ENCODE assay signal across 20 mouse cellular contexts in genomic region chr11:50158346-50158745, GRCm38 (mm10). TPM values are rescaled to one million over a fixed set of nuclear protein-coding genes. Genes with fewer than 3 reads are reported as not detected.
DNase-seq lines count a peak whose midpoint lies in the region; ATAC-seq and TF ChIP-seq lines count a peak whose summit lies in the region.
"Had no signal": no experiment of that assay in that cellular context is flagged by ENCODE, and none has a peak within 500 bp of the region (broad histone marks: within the 10 kb centered on the region; RNA-seq: fewer than 3 reads in every experiment).

No protein-coding gene starts in this region.

- H3K4me3 ChIP-seq in intestine, postnatal 0 days (ENCODE audit: low read depth, low read length): no peak overlapping the region
- no peak overlapping the region for H3K4me3 ChIP-seq in intestine, embryonic 15.5 days (replicated peaks)
- H3K4me3 ChIP-seq in liver, embryonic 12.5 days: no peak overlapping the region
- H3K4me3 ChIP-seq: embryonic facial prominence, embryonic 10.5 days; forebrain, embryonic 13.5 days; heart, embryonic 12.5 days had no signal

- H3K4me2 ChIP-seq in intestine, postnatal 0 days (replicated peaks; ENCODE audit: low read depth): no peak overlapping the region
- H3K4me2 ChIP-seq in intestine, embryonic 15.5 days (replicated peaks): no peak overlapping the region
- H3K4me2 ChIP-seq in liver, embryonic 12.5 days: no peak overlapping the region
- H3K4me2 ChIP-seq: forebrain, embryonic 13.5 days; heart, embryonic 12.5 days had no signal

- H3K9me3 ChIP-seq in intestine, postnatal 0 days (ENCODE audit: control insufficient read depth): no peaks in the 10 kb centered on the region
- no peaks in the 10 kb centered on the region for H3K9me3 ChIP-seq in intestine, embryonic 15.5 days
- no peaks in the 10 kb centered on the region for H3K9me3 ChIP-seq in liver, embryonic 12.5 days (replicated peaks)
- H3K9me3 ChIP-seq: embryonic facial prominence, embryonic 10.5 days; forebrain, embryonic 13.5 days; G1E; heart, embryonic 12.5 days had no signal

- TF ChIP-seq CTCF in intestine, postnatal 0 days (IDR thresholded peaks at IDR 0.05; ENCODE audit: low read depth): no peak

- H3K4me1 ChIP-seq in intestine, postnatal 0 days (replicated peaks; ENCODE audit: control insufficient read depth, insufficient read depth, low read length): no peaks in the 10 kb centered on the region
- H3K4me1 ChIP-seq in intestine, embryonic 15.5 days (replicated peaks): no peaks in the 10 kb centered on the region
- H3K4me1 ChIP-seq in liver, embryonic 12.5 days: peaks cover 26% of the 10 kb centered on the region
- H3K4me1 ChIP-seq: forebrain, embryonic 13.5 days had no signal

- no peak overlapping the region for H3K9ac ChIP-seq in intestine, postnatal 0 days (ENCODE audit: low read depth, low read length)
- H3K9ac ChIP-seq in intestine, embryonic 15.5 days: no peak overlapping the region
- H3K9ac ChIP-seq in liver, embryonic 12.5 days: no peak overlapping the region
- H3K9ac ChIP-seq: forebrain, embryonic 13.5 days; forebrain, postnatal 0 days; heart, embryonic 12.5 days had no signal

- 86% methylated on average over 7 of the region's 7 CpGs for WGBS in intestine, postnatal 0 days
- 90% methylated on average over 7 of the region's 7 CpGs for WGBS in intestine, embryonic 15.5 days
- WGBS in liver, embryonic 12.5 days (ENCODE audit: insufficient replicate concordance): 75% methylated on average over 7 of the region's 7 CpGs

- ATAC-seq in intestine, postnatal 0 days: no peak
- ATAC-seq in intestine, embryonic 15.5 days: no peak
- ATAC-seq in liver, embryonic 12.5 days: no peak
- ATAC-seq: CD4-positive, CD25-positive, alpha-beta regulatory T cell, adult 4 months; forebrain, embryonic 13.5 days; forebrain, postnatal 0 days had no signal

- H3K27ac ChIP-seq in intestine, postnatal 0 days (ENCODE audit: low read depth, low read length): peak overlapping the region; percentile 1; the same call in 1 of the 2 replicates
- no peak overlapping the region for H3K27ac ChIP-seq in intestine, embryonic 15.5 days
- 0 out of 2 replicates have a peak overlapping the region, but pooled peaks have one; percentile 1 for H3K27ac ChIP-seq in liver, embryonic 12.5 days
- H3K27ac ChIP-seq: embryonic facial prominence, embryonic 10.5 days; forebrain, embryonic 13.5 days had no signal

- peaks cover 86% of the 10 kb centered on the region for H3K36me3 ChIP-seq in intestine, postnatal 0 days (ENCODE audit: control insufficient read depth, insufficient read depth)
- peaks cover 40% of the 10 kb centered on the region for H3K36me3 ChIP-seq in intestine, embryonic 15.5 days
- peaks cover 83% of the 10 kb centered on the region for H3K36me3 ChIP-seq in liver, embryonic 12.5 days

- no peaks in the 10 kb centered on the region for H3K27me3 ChIP-seq in intestine, postnatal 0 days (replicated peaks; ENCODE audit: control insufficient read depth, insufficient read depth, low read length)
- H3K27me3 ChIP-seq in intestine, embryonic 15.5 days (replicated peaks): no peaks in the 10 kb centered on the region
- no peaks in the 10 kb centered on the region for H3K27me3 ChIP-seq in liver, embryonic 12.5 days (replicated peaks)
- H3K27me3 ChIP-seq: forebrain, embryonic 13.5 days; heart, embryonic 12.5 days had no signal

- DNase-seq in kidney, adult 8-10 months: peak; percentile 52 to 59
- no peak for DNase-seq in kidney, postnatal 14 days
- DNase-seq in liver: no peak
- peak; percentile 56 for DNase-seq in yolk sac, embryonic 10.5 days (ENCODE audit: low spot score)
- DNase-seq in natural killer cell, adult 2 months (ENCODE audit: low spot score in 2 of 2): no peak
- DNase-seq: adrenal gland, adult 8-10 months; adrenal gland, postnatal 36 days; B cell, adult 2 months; cerebellum, adult 2 months; cerebellum, postnatal 10 days; forebrain, postnatal 0 days; gastrocnemius, postnatal 14 days had no signal

RNA-seq across cellular contexts. Expression of gene Mrnip, which starts 15.9 kb away (rescaled TPM):
- polyA plus RNA-seq in intestine, postnatal 0 days (2015; fragmentation: Nextera tagmentation; extraction: Ambion mirVana): 6.1 and 7.0 TPM in 2 replicates
- 9.6 and 12.5 TPM in 2 replicates for polyA plus RNA-seq in intestine, embryonic 15.5 days (2015; fragmentation: Nextera tagmentation; extraction: Ambion mirVana)
- polyA plus RNA-seq in liver, embryonic 12.5 days (2016; fragmentation: Nextera tagmentation; extraction: Ambion mirVana): 8.6 and 8.7 TPM in 2 replicates

RNA-seq across cellular contexts. Expression of gene Tbc1d9b, which starts 27.1 kb away (rescaled TPM):
- polyA plus RNA-seq in intestine, postnatal 0 days (2015; fragmentation: Nextera tagmentation; extraction: Ambion mirVana): 16.7 and 18.0 TPM in 2 replicates
- polyA plus RNA-seq in intestine, embryonic 15.5 days (2015; fragmentation: Nextera tagmentation; extraction: Ambion mirVana): 30.4 and 31.5 TPM in 2 replicates
- 20.2 and 20.3 TPM in 2 replicates for polyA plus RNA-seq in liver, embryonic 12.5 days (2016; fragmentation: Nextera tagmentation; extraction: Ambion mirVana)

RNA-seq across cellular contexts. Expression of gene Sqstm1, which starts 52.3 kb away (rescaled TPM):
- 197 and 213 TPM in 2 replicates for polyA plus RNA-seq in intestine, postnatal 0 days (2015; fragmentation: Nextera tagmentation; extraction: Ambion mirVana)
- 189 and 205 TPM in 2 replicates for polyA plus RNA-seq in intestine, embryonic 15.5 days (2015; fragmentation: Nextera tagmentation; extraction: Ambion mirVana)
- 143 and 152 TPM in 2 replicates for polyA plus RNA-seq in liver, embryonic 12.5 days (2016; fragmentation: Nextera tagmentation; extraction: Ambion mirVana)

RNA-seq across cellular contexts. Expression of gene Mgat4b, which starts 52.3 kb away (rescaled TPM):
- 33.2 and 35.0 TPM in 2 replicates for polyA plus RNA-seq in intestine, postnatal 0 days (2015; fragmentation: Nextera tagmentation; extraction: Ambion mirVana)
- polyA plus RNA-seq in intestine, embryonic 15.5 days (2015; fragmentation: Nextera tagmentation; extraction: Ambion mirVana): 29.5 and 31.5 TPM in 2 replicates
- polyA plus RNA-seq in liver, embryonic 12.5 days (2016; fragmentation: Nextera tagmentation; extraction: Ambion mirVana): 29.1 and 30.7 TPM in 2 replicates

Comparison
In these comparisons a context has a peak if more than half of its experiments do, and no peak if none do; other contexts are left out.
1. DNase-seq: peak in kidney, adult 8-10 months (2 of 2) and yolk sac, embryonic 10.5 days (single experiment); none in kidney, postnatal 14 days (single experiment), liver (single experiment) and natural killer cell, adult 2 months (0 of 2).